Mouse (Mus musculus): ENCODE measurements around the gene Abcb1b.
"Not testable (repeated sequence)": the region's sequence is repeated elsewhere in the genome, so short reads cannot be mapped to it uniquely, and the experiment has no call there.

The Abcb1b gene

DNA sequence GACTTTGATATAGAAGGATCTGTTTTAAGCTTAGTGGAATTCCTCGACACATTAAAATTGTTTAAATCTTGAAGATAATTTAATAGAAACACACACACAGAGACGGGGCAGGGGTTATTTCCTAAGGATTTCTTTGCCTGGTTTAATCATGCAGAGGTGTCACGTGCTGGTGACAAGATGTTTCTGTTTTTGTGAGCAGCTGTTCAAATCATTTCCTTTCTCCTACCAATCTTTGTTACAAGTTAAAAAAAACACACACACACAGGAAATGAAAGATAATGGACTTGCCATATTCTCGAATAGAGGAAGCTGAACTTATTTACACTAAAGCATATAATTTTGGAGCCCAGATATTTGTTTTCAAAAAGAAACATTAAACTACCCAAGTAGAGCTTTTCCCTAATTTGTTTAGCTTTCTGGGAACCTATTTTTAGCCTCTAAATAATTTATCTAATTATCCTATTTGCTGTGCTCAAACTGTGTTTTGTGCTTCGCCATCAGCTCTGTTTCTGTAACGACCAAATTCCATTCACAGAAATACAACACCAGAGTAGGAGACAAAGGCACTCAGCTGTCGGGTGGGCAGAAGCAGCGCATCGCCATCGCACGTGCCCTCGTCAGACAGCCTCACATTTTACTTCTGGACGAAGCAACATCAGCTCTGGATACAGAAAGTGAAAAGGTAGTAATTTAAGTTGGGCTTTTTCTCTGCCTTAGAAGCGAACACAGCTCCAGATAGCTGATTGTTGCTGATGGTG, 65.8 kb downstream of the Abcb1b start:
- DNase-seq (ENCODE audit: low read depth, low spot score), result no peak

- DNase-seq (ENCODE audit: low read depth, low spot score), result not testable (repeated sequence)
Measured at GRCm38 (mm10) chr5:8865630-8866029, 67.7 kb downstream of the Abcb1b start.

DNA sequence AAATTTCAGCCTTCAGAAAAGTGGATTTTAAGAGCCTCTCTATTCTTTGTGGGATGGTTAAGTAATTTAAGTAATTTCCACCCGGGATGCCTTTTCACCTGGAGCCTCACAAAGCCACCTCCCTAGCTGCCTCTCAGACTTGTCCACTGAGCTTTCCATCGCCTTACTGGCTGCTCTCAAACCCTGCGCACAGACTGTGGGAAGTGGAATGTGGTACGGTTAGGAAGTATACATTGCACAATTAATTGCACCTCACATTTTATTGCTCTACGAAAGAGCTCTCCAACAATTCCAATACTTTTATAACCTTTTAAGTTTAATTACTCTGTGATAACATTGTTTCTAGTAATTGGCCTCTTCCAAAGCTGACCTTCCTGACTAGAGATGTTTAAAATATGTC, 68.4 kb downstream of the Abcb1b start:
- DNase-seq (ENCODE audit: low read depth, low spot score), result no peak

GRCm38 (mm10) chr5:8868019-8868418, 70.1 kb downstream of the Abcb1b start:
- DNase-seq (ENCODE audit: low read depth, low spot score), result no peak

GRCm38 (mm10) chr5:8872979-8873915, 75.3 kb downstream of the Abcb1b start:
- DNase-seq (ENCODE audit: low read depth, low spot score), result no peak

DNA sequence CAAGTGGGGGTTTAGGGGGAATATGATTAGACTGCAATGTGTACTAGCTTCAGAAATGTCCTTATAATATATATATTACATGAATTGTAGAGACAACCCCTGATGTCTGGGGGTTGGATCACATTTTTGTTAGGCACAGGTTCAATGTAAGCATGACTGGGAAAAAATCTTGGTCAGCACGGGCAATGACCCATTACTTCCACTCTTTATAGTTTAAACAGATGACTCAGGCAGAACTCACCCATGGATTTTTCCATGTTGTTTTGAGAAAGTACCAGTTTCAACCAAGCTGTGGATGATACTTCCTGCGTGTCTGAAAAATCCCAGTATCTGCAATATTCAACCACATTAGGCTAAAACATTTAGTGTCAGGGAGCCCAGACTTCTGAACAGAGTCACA, 79.1 kb downstream of the Abcb1b start:
- no peak for DNase-seq (ENCODE audit: low read depth, low spot score)

GRCm38 (mm10) chr5:8877800-8878199, 79.9 kb downstream of the Abcb1b start:
- no peak for DNase-seq (ENCODE audit: low read depth, low spot score)

DNA sequence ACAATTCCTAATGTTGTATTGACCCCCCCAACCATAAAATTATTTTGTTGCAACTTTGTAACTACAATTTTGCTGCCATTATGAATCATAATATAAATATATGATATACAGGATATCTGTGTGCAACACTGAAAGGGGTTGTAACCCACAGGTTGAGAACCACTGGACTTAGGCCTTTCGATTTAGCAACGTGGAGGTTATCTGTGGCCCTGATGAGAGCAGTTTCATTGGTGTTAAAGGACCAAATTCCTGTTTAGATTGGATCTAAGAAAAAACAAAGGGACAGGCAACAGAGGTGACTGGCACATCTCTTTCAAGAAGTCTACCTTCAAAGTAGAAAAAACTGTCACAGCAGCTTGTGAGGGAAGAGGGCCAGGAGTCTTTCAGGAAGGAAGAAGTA, 87.9 kb downstream of the Abcb1b start:
- DNase-seq (ENCODE audit: low read depth, low spot score), result no peak

DNA sequence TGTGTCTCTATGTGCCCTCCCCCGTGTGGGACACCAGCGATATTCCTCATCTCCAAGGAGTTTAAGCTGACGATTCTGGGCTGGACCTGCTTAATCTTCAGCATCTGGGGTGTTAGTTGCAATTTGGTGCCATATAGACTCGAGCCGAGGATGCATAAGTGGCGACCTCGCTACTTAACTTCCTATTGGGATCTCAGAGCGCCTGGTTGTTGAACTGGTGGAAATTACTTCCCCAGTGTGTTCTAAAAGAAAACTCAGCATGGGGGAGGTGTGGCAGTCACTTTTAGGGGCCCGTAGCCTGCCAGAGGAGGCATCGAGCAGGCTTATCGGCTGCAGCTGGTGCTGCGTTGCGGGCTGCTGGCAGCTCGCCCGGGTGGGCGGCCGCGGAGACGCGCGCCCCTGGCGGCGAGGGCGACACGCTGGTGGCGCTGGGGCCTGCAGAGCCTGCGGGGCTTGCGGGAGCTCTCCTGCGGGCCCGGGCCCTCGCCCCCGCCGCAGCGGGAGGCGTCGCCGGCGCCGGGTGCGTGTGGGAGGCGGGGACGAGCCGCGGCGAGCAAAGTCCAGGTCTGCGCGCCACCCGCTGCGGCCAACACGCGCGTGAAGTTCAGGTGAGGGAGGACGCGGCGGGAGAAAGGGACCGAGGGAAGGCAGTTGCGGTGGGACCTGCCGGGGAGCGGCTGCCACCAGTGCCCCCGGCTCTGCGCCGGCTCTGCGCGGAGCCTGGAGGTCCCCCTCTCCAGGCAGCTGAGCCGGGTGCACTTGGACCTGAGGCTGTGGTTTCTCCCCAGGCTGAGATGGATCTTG, 95.6 kb downstream of the Abcb1b start, which contains the start of gene Abcb4:
TSS of gene Abcb4 (plus strand) at position 418 of the 804 bp plus-strand sequence.
- peak; percentile 82 for DNase-seq (ENCODE audit: low read depth, low spot score)

GRCm38 (mm10) chr5:8894104-8894425, 96.1 kb downstream of the Abcb1b start:
- no peak for DNase-seq (ENCODE audit: low read depth, low spot score)

DNA sequence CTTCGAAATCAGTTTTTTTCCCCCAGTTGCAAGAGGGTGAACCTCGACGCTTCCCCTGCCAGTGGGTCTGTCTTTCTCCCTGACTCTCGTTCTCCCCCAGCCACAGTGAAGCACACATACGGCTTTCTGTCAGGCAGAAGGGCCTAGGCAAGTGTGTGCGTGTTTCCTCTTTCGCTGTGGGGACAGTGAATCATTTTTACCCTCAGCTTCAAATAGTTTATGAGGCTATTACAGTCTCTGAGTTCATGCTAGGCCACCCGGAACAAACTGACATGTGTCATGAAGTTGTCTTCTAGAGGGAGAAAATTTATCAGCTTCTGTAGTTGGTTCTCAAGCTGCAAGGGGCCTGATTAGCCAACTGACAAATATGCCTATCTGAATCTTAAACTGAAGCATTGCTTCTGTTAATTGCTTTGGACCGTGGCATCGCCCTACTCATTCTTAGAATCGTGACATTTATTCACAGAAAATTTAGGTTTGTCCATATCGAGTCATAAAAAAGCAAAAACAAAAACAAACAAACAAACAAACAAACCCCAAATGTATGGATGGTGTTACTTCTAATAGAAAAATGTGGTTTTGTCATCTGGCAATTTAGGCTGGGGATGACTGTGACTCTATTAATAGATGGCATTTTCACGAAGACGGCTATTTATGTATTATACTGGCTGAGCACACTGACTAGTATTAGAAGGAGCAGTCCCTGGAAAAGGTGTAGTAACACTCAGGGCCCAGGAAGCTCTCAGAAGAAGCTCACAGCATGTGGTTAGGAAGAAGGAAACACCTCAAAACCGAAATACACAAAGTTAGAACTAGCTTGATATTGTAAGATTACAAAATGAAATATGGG, 96.9 kb downstream of the Abcb1b start:
- no peak for DNase-seq (ENCODE audit: low read depth, low spot score)

DNA sequence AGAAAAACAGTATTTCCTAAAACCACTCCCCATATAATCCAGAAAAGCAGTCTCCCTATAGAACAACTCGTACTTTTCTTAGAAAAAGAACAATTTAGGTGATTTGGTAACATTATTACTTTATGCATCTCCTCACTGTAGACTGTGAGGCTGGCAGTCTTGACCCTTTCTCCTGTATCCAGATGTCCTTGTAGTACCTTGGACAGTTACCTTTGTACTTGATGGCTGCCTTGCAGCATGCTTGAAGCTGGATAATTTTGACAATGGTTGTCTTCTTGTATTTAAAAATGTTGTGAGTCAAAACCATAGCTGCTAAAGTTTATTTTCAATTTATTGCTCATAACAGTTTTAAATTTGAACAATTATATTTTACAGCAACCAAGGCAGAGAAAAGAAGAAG, 98.3 kb downstream of the Abcb1b start:
- peak; percentile 38 for DNase-seq (ENCODE audit: low read depth, low spot score)

DNA sequence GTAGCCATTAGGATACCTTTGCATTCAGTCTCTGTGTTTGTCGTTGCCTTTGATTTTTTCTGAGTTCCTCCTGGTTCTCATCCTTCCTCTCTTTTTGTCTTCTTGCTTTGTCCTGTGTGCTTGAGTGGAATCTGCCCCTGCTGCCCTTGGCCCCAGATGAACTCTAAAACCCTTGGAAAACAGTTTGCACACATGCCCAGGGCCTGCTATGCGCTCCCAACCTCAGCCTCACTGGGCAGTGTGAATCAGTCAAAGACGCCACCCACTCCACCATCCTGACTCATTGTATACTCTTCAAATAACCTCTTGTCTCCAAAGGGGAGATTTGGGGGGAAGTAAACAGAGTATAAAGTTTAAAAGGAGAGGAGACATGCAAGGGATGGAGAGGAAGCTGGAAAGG, 100.3 kb downstream of the Abcb1b start:
- no peak for DNase-seq (ENCODE audit: low read depth, low spot score)

DNA sequence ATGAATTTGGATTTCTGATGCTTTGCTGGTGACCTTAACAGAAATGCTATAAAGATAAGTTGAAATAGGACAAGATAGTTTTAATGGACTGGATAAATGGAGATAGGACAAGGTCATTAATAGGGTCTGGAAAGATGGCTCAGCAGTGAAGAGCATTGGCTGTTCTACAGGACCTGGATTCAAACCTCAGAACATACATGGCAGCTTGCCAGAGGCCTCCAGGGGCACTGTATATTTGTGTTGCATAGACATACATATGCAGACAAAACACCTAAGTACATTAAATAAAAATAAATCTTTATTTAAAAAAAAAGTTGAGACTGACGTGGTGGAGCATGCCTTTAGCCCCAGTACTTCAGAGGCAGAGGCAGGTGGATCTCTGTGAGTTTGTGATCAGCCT, 103.1 kb downstream of the Abcb1b start:
- DNase-seq (ENCODE audit: low read depth, low spot score), result no peak

- no peak for DNase-seq (ENCODE audit: low read depth, low spot score)
Measured at GRCm38 (mm10) chr5:8902141-8902817, 104.3 kb downstream of the Abcb1b start.

- DNase-seq (ENCODE audit: low read depth, low spot score), result no peak
Measured at GRCm38 (mm10) chr5:8904539-8904938, 106.6 kb downstream of the Abcb1b start.

GRCm38 (mm10) chr5:8911567-8912198, 113.7 kb downstream of the Abcb1b start:
- DNase-seq (ENCODE audit: low read depth, low spot score), result no peak
